Mouse (Mus musculus) C2C12 (cell line): ENCODE data around the gene Cass4.

ENCODE experiments used
- CTCF ChIP-seq: IDR thresholded peaks from one replicate; pipeline ENCODE4 v1.5.1; 2011; ENCODE audit not compliant: control insufficient read depth, insufficient read depth, insufficient read length
- MYOD1 ChIP-seq: IDR thresholded peaks from one replicate; pipeline ENCODE4 v1.6.1; 2011; ENCODE audit warnings: low read depth; ENCODE audit not compliant: control insufficient read depth, insufficient read length
- USF1 ChIP-seq: IDR thresholded peaks from one replicate; pipeline ENCODE4 v1.6.1; 2011; ENCODE audit warnings: low read depth, mild to moderate bottlenecking, control low read depth, moderate library complexity

- no peak for TF ChIP-seq CTCF
- no peak for TF ChIP-seq USF1
- no peak for TF ChIP-seq MYOD1
Measured at GRCm38 (mm10) chr2:172466427-172467132, 73.0 kb downstream of the Cass4 start.
